Mouse (Mus musculus): ENCODE data around the gene Cyp26c1.

DNA sequence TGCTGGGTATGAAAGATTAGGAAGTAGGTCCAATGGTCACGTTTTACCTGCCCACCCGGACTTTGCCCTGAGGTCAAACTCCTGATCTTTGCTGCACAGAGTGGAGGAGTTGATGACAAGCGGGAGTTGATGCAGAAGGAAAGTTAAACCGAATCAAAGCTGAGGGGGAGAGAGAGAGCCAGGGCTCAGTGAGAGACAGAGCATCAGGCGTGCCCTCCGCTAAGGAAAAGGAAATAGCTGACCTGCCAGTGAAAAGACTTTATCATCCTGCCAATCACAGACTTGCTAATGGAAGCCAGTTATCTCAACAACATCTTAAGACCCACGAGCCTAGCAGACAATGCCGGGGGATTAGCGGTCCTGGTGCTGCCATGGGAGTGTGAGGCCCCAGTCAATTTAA is 28.9 kb upstream of the Cyp26c1 start:
- TF ChIP-seq POLR2A (IDR thresholded peaks at IDR 0.05; ENCODE audit: control insufficient read depth, low read depth, low read length): no peak
- TF ChIP-seq CTCF (IDR thresholded peaks at IDR 0.05; ENCODE audit: control insufficient read depth, insufficient read depth, insufficient replicate concordance, low read depth, low read length): no peak

Measured in testis, adult 2 months (tissue).